Mouse (Mus musculus) heart, postnatal 10 days (tissue): ENCODE measurements around the gene Nipa2. TPM values are rescaled to one million over a fixed set of nuclear protein-coding genes. Genes with fewer than 3 reads are reported as not detected.
A peak's percentile ranks its signal among the peaks of the same experiment; 100 is the strongest.
"Not testable (repeated sequence)": the region's sequence is repeated elsewhere in the genome, so short reads cannot be mapped to it uniquely, and the experiment has no call there.

Experiments used
- DNase-seq, 2 experiments: peaks; one replicate each; pipeline ENCODE4 v3.0.0; 2021
- intact Hi-C: fragments of 180-260 bp; cut with DNase I; formaldehyde crosslinking; loops from one replicate; pipeline ENCODE4 v1.15.1; 2025
- total RNA-seq, 2 experiments: library from RNA; stranded (reverse); gene quantifications; 2 replicates each; pipeline ENCODE4 v1.2.3; 2021

Nipa2 gene
- total RNA-seq, 2 experiments from 2014 or later, result 42.7 to 48.2 TPM

DNA sequence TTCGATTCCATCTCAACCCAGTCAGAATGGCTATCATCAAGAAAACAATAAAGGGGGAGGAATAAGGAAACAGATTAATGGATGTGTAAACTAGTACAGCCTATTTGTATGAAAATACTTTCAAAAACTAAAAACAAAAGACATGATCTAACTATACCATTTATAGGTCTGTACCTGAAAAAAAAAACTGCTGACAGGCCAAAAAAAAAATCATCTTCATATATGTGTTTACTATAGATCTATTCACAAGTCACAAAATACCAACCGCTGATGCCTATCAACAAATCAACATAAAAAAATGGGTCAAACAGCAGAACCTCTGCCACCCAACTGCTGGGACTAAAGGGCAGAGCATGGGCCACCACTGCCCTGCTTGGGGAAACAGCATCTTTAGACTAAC is 6.2 kb downstream of the Nipa2 start:
- intact Hi-C loops, result no loop called here
- DNase-seq, result no peak

DNA sequence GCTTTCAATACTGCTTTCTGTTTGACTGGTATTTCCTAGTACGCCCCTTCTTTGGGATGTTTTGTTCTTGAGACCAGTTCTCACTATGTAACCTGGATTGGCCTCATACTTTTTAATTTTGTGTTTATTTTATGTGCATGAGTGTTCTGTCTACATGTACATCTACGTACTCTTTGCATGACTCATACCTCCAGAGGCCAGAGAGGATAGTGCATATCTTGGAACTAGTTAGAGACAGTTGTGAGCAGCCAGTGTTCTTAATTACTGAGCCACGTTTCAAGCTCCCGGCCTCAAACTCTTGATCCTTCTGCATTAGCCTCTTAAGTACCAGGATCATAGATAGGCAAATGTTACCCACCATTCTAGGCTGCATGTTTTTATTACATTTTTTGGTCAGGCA is 23.9 kb downstream of the Nipa2 start:
- intact Hi-C loops, result no loop called here
- DNase-seq, result no peak

DNA sequence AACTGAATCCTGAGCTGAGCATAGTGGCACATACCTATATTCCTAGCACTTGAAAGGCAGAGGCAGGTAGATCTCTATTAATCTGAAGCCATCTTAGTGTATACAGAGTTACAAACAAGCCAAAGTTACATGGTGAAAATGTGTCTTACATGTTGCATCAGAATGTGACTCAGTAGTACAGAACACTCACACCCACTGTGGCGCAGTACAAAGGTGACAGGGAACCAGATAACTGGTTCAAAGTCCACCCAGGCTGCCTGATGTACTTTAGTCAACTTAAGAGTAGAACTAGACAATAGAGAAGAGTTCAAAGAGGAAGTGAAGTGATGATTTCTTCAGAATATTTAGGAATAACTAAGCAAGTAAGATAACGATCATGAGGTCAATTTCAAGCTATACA is 27.3 kb downstream of the Nipa2 start:
- intact Hi-C loops, result no loop called here
- no peak for DNase-seq

DNA sequence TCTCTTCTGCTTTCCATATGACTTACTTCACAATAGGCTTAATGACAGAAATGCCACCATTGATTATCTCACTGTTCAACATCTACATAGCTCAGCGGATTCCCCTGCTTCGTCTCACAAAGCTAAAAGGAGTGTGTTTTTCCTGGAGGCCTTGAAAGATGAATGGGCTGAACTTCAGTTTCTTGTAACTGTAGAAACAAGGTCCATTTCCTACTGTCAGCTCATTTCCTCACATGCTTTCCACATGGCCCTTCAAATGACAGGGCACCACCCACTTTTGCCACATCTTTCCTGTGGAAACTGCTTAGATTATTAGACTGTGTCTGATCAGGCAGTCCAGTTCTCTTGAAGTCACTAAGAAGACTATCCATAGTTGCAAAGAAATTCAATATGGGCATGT is 33.6 kb downstream of the Nipa2 start:
- no peak for DNase-seq
- intact Hi-C loops, result no loop called here

DNA sequence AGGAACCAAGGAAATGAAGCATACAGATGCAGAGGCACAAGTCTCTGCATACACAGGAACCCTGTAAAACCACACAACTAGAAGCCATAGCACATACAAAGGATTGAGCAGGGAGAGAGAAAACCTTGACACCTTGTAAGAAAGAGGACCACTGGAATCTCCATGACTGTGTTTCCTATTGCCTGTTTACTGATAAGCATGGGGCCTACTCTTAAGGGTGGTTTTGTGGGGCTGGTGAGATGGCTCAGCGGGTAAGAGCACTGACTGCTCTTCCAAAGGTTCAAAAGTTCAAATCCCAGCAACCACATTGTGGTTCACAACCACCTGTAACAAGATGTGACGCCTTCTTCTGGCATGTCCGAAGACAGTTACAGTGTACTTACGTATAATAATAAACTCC is 35.0 kb downstream of the Nipa2 start:
- DNase-seq, result no peak
- intact Hi-C loops, result no loop called here

DNA sequence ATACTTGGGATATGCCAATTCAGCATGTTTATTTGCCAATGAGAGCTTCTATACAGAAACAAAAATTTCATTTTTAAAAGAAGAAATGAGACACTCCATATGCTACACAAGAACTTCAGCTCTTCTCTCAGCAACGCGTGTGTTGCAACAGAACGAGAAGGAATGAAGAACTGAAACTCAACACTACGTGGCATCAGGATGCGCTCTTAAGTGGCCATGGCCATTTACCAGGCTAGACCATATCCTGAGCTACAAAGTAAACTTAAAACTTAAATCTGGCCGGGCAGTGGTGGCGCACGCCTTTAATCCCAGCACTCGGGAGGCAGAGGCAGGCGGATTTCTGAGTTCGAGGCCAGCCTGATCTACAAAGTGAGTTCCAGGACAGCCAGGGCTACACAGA is 43.9 kb downstream of the Nipa2 start:
- intact Hi-C loops, result not testable (repeated sequence)

DNA sequence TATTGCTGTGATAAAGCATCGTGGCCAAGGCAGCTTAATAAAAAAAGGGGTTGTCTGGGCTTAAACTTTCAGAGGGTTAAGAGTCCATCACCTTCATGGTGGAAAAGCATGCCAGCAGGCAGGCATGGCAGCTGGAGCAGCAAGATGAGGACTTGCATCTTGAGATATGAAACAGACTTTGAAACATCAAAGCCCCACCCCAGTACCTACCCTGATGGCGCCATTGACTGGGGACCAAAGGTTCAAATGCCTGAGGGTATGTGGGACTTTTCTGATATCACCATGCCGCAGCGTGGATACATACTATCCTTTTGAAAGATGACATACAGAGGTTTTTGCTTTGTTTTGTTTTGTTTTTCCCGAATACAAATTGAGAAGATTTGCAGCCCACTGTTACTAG is 50.2 kb downstream of the Nipa2 start:
- no peak for DNase-seq
- intact Hi-C loops, result no loop called here

More for the DNA sequence above, 43.9 kb downstream of the Nipa2 start:
- not testable (repeated sequence) for DNase-seq

DNA sequence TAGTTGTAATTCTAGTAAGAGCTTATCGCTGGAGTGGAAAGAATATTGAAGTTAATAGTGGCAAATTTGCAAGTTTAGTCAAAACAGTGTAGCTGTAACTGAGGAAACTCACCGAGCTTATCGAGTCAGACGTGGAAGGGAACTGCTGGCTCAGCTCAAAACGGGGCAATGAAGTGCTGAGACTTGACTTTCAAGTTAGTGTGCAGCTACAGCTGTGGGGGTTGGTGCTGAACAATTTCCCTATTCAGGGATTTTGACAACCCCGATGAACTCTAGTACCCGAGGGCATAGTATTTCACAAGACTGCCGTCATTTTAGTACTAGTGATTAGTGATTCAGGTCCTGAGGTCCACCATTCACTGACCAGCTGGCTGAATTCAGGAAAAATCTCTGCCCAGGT is 50.9 kb downstream of the Nipa2 start:
- DNase-seq, result peak; percentile 10 to 22
- intact Hi-C loops, result no loop called here

DNA sequence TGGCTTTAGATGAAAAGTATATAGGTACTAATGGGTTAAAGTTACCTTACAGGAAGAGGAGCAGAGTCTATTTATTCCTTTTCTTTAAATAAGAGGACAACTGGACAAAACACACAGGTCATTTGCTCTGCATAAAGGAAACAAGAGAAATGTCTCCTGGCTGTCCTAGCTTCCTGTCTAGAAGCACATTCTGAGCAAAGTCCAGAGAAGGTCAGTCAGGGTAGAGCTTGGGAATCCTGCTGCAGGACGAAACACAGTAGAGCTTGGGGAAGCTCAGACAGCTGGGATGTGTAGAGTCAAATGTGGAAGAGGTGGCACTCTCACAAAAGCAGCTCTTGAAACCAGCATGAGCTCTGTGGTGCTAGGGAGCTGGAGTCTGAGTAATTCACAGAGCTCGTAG is 51.9 kb downstream of the Nipa2 start:
- DNase-seq, result no peak
- intact Hi-C loops, result no loop called here

DNA sequence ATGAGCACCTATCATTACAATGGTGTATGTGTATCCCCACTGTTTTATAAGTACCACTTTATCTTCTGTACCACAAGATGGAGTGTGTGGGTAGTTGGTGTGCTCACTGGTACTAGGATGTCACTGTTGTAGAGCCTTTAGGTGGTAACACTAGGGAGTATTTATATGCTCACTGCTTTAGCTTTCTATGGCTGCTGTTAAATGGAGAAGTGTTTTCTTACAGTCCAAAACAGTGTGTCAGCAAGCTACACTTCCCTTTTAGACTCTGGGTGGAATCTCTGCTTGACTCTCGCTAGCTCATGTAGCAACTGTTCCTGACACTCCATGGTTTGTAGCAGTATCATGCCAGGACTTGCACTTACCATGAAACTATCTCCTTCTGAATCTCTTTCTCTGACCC is 52.8 kb downstream of the Nipa2 start:
- intact Hi-C loops, result no loop called here
- DNase-seq, result no peak

DNA sequence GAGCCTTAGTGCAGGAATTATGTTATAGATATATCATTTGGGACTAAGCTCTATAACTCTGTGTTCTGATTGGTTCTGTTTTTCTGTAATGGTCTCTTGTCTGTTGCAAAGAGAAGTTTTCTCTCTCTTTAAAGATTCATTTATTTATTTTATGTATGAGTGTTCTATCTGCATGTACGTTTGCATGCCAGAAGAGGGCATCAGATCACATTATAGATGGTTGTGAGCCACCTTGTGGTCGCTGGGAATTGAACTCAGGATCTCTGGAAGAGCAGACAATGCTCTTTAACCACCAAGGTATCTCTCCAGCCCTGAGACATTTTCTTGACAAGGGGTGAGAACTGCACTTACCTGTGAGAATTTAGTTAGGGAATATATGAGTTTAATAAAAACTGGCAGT is 56.8 kb downstream of the Nipa2 start:
- intact Hi-C loops, result no loop called here
- DNase-seq, result no peak

DNA sequence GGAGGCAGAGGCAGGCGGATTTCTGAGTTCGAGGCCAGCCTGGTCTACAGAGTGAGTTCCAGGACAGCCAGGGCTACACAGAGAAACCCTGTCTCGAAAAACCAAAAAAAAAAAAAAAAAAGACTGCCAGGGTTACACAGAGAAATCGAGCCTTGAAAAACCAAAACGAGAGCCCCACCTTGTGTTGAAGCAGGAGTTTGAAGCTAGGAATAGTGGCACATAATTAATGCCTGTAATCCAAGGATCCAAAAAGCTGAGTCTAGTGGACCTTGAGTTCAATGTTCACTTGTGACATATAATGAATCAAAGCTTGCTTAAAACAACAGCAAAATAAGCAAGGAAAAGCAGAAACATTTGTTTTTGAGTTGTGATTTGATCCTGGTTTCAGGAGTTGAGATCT is 58.5 kb downstream of the Nipa2 start:
- no peak for DNase-seq
- intact Hi-C loops, result no loop called here

DNA sequence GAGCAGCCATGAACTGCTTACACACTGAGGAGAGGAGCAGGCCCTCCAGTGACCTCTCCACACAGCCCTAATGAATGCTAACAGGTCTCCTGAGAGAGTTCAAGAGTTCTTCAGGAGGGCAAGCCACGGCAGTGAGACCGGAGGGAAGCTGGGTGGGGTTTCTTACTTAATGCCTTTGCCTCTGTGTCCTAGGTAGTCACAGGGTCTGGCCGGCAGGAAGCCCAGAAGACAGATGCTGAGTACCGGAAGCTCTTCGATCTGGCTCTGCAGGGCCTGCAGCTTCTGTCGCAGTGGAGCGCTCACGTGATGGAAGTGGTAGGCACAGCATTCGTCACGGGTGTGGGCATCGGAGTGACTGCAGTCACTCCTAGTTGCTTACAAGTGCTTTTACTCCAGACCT is 70.5 kb downstream of the Nipa2 start:
- intact Hi-C loops, result no loop called here
- no peak for DNase-seq

DNA sequence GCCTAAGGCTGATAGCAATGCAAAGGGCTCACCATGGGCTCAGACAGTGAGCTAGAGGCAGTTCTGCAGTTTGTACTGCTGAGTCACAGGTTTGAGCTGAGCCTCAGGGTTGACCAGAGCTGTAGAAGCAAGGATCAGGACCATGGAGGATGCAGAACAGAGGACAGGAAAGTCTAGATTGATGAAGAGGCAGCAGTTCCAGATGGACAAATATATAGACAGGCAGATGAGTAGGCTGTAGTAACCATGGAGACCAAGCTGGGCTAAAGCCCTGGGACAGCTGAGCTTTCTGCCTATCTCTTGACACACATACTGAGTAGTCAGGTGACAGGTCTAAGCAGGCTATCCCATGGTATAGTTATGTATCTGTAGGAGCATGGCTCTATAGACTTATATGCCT is 71.5 kb downstream of the Nipa2 start:
- intact Hi-C loops, result no loop called here
- no peak for DNase-seq

DNA sequence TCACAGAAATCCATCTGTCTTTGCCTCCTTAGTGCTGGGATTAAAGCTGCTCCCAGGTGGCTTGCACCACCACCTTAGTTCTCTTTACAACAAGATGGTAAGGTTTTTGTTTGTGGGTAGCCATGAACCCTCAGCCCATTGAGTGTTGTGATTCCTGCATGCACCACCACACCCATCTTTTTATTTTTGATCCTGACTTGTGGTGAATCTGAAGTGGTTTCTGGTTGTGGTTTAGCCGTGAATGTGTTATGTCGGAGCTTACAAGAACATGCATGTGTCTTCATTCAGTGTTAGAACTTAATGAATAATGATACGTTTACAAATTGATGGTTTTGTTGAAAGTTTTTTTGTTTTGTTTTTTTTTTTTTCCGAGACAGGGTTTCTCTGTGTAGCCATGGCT is 72.3 kb downstream of the Nipa2 start:
- intact Hi-C loops, result no loop called here
- no peak for DNase-seq

DNA sequence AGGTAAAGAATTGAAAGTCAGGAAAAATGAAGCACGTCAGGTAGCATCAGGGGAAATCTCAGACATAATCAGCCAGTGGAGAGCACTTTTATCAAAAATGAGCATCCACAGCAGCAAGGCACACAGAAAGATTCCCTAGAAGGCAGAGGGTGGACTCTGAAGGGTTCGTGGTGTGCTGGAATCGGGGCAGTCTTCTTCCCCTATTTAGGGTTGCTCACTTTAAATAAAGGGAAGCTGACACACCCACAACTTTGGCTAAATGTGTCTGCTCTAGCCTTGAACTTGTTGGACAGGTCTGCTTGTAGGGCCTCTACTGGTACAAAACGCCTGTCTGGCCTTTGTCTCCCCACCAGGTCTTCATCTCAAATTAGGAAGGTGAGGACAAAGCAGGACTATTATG is 73.7 kb downstream of the Nipa2 start:
- intact Hi-C loops, result no loop called here
- DNase-seq, result no peak

Other genes starting within 250 kb of the Nipa2 start
- gene Siglech, start 194.3 kb downstream of the Nipa2 start, total RNA-seq, result not detected
- gene Tubgcp5, start 168.3 kb downstream of the Nipa2 start, total RNA-seq, result 10 to 100 TPM; 11.6 to 13.6 TPM
- 10 to 100 TPM; 57.4 to 60.7 TPM for gene Cyfip1, start 120.7 kb downstream of the Nipa2 start, total RNA-seq
- gene Nipa1, start 57.5 kb upstream of the Nipa2 start, total RNA-seq, result 1 to 10 TPM; 4.3 TPM
- 10 to 100 TPM; 44.4 to 50.2 TPM for gene Herc2, start 87.7 kb upstream of the Nipa2 start, total RNA-seq